ENCODE assay signal across 17 mouse cellular contexts in genomic region chr7:123067396-123067795, GRCm38 (mm10). TPM values are rescaled to one million over a fixed set of nuclear protein-coding genes. Genes with fewer than 3 reads are reported as not detected.
DNase-seq lines count a peak whose midpoint lies in the region; ATAC-seq and TF ChIP-seq lines count a peak whose summit lies in the region.
"Had no signal": no experiment of that assay in that cellular context is flagged by ENCODE, and none has a peak within 500 bp of the region (broad histone marks: within the 10 kb centered on the region; RNA-seq: fewer than 3 reads in every experiment).

No protein-coding gene starts in this region.

- no peak for TF ChIP-seq EP300 in MEL (IDR thresholded peaks at IDR 0.05; ENCODE audit: low read depth in 1 of 2, low read length in 2 of 2)

- peaks cover 5% of the 10 kb centered on the region; the same call in 1 of the 2 replicates for H3K4me1 ChIP-seq in kidney, postnatal 0 days (replicated peaks; ENCODE audit: insufficient read depth, low read length)
- H3K4me1 ChIP-seq in midbrain, postnatal 0 days (ENCODE audit: insufficient read depth, low read length): peaks cover 12% of the 10 kb centered on the region
- H3K4me1 ChIP-seq in midbrain, embryonic 10.5 days: peaks cover 31% of the 10 kb centered on the region
- H3K4me1 ChIP-seq in MEL (ENCODE audit: control insufficient read depth in 1 of 2, insufficient read depth in 2 of 2, low read length in 2 of 2): peaks cover 0 to 8% of the 10 kb centered on the region in 2 experiments; a peak in 2 of 4 replicates
- H3K4me1 ChIP-seq: limb, embryonic 12.5 days had no signal

- no peak overlapping the region for H3K4me2 ChIP-seq in kidney, postnatal 0 days (ENCODE audit: low read length)
- no peak overlapping the region for H3K4me2 ChIP-seq in midbrain, postnatal 0 days (ENCODE audit: low read depth, low read length, poor library complexity, severe bottlenecking)
- H3K4me2 ChIP-seq: embryonic facial prominence, embryonic 12.5 days; heart, embryonic 13.5 days; limb, embryonic 12.5 days; neural tube, embryonic 15.5 days had no signal

- no peak overlapping the region for H3K27ac ChIP-seq in kidney, postnatal 0 days
- H3K27ac ChIP-seq in midbrain, postnatal 0 days (ENCODE audit: low read depth, low read length): no peak overlapping the region
- H3K27ac ChIP-seq in midbrain, embryonic 10.5 days (replicated peaks): no peak overlapping the region
- no peak overlapping the region for H3K27ac ChIP-seq in MEL (ENCODE audit: control insufficient read depth, low read depth, low read length)
- H3K27ac ChIP-seq: embryonic facial prominence, embryonic 12.5 days; heart, embryonic 13.5 days; limb, embryonic 12.5 days; neural tube, embryonic 15.5 days had no signal

- no peaks in the 10 kb centered on the region for H3K36me3 ChIP-seq in kidney, postnatal 0 days (ENCODE audit: insufficient read depth, low read length)
- no peaks in the 10 kb centered on the region for H3K36me3 ChIP-seq in midbrain, postnatal 0 days (ENCODE audit: insufficient read depth, low read length)
- H3K36me3 ChIP-seq in midbrain, embryonic 10.5 days: no peaks in the 10 kb centered on the region
- no peaks in the 10 kb centered on the region for H3K36me3 ChIP-seq in MEL (ENCODE audit: control insufficient read depth in 1 of 2, insufficient read depth in 2 of 2, low read length in 2 of 2)
- H3K36me3 ChIP-seq: embryonic facial prominence, embryonic 12.5 days; G1E; heart, embryonic 13.5 days; limb, embryonic 12.5 days; neural tube, embryonic 15.5 days had no signal

- peak; percentile 17 for TF ChIP-seq RAD21 in MEL (IDR thresholded peaks at IDR 0.05; ENCODE audit: low read depth, low read length)

- peak; percentile 40; the same call in 1 of the 2 replicates for TF ChIP-seq CTCF in kidney, postnatal 0 days (IDR thresholded peaks at IDR 0.05; ENCODE audit: low read depth)
- peak; percentile 46 for TF ChIP-seq CTCF in midbrain, postnatal 0 days (IDR thresholded peaks at IDR 0.05)
- TF ChIP-seq CTCF in MEL (IDR thresholded peaks at IDR 0.05 in 2 of 3, conservative IDR thresholded peaks at IDR 0.05 in 1 of 3; ENCODE audit: control insufficient read depth in 1 of 3, insufficient read depth in 1 of 3, low read depth in 2 of 3, low read length in 3 of 3, poor library complexity in 1 of 3, severe bottlenecking in 1 of 3): peak; percentile 6 to 46 (median 39); a peak in 4 of 6 replicates

- H3K9ac ChIP-seq in kidney, postnatal 0 days (ENCODE audit: low read depth, low read length): no peak overlapping the region
- H3K9ac ChIP-seq in midbrain, postnatal 0 days (replicated peaks; ENCODE audit: low read length, poor library complexity, severe bottlenecking): no peak overlapping the region
- H3K9ac ChIP-seq in MEL (ENCODE audit: control insufficient read depth, low read depth, low read length, poor library complexity, severe bottlenecking): no peak overlapping the region
- H3K9ac ChIP-seq: embryonic facial prominence, embryonic 12.5 days; heart, embryonic 13.5 days; limb, embryonic 12.5 days; neural tube, embryonic 15.5 days had no signal

- H3K79me2 ChIP-seq in MEL (ENCODE audit: control insufficient read depth, insufficient read depth, low read length, poor library complexity): no peaks in the 10 kb centered on the region

- ATAC-seq in kidney, postnatal 0 days (replicated peaks; ENCODE audit: low FRiP score, low read depth): no peak
- ATAC-seq in midbrain, postnatal 0 days (ENCODE audit: low FRiP score): no peak
- ATAC-seq in inflammation-experienced regulatory T-cells, adult 6 months: no peak

- no peak for TF ChIP-seq POLR2A in MEL (IDR thresholded peaks at IDR 0.05; ENCODE audit: control insufficient read depth in 1 of 2, insufficient read depth in 1 of 2, low read depth in 1 of 2, low read length in 2 of 2, poor library complexity in 1 of 2)

- no peak overlapping the region for H3K4me3 ChIP-seq in kidney, postnatal 0 days (replicated peaks; ENCODE audit: low read depth, low read length)
- H3K4me3 ChIP-seq in midbrain, postnatal 0 days (ENCODE audit: low read depth, low read length): no peak overlapping the region
- no peak overlapping the region for H3K4me3 ChIP-seq in midbrain, embryonic 10.5 days
- H3K4me3 ChIP-seq in MEL (ENCODE audit: control insufficient read depth in 1 of 2, insufficient read depth in 1 of 2, low read depth in 2 of 2, low read length in 2 of 2): no peak overlapping the region
- H3K4me3 ChIP-seq: embryonic facial prominence, embryonic 12.5 days; heart, embryonic 13.5 days; limb, embryonic 12.5 days; neural tube, embryonic 15.5 days had no signal

- H3K9me3 ChIP-seq in kidney, postnatal 0 days (replicated peaks; ENCODE audit: low read length): no peaks in the 10 kb centered on the region; the same call in 1 of the 2 replicates
- no peaks in the 10 kb centered on the region for H3K9me3 ChIP-seq in midbrain, postnatal 0 days (ENCODE audit: low read length)
- no peaks in the 10 kb centered on the region for H3K9me3 ChIP-seq in midbrain, embryonic 10.5 days (replicated peaks)
- H3K9me3 ChIP-seq in MEL (replicated peaks; ENCODE audit: insufficient read depth, low read length): no peaks in the 10 kb centered on the region
- H3K9me3 ChIP-seq: embryonic facial prominence, embryonic 12.5 days; G1E; heart, embryonic 13.5 days; neural tube, embryonic 15.5 days had no signal

- 89% methylated on average over 1 of the region's 1 CpGs for WGBS in kidney, postnatal 0 days
- WGBS in midbrain, postnatal 0 days: 86% methylated on average over 1 of the region's 1 CpGs
- 90% methylated on average over 1 of the region's 1 CpGs for WGBS in midbrain, embryonic 10.5 days

- no peak for DNase-seq in kidney, postnatal 0 days (ENCODE audit: low spot score)
- no peak for DNase-seq in kidney, postnatal 25 days
- DNase-seq in midbrain, postnatal 0 days (ENCODE audit: low spot score): no peak
- DNase-seq in midbrain, embryonic 10.5 days (ENCODE audit: low spot score): no peak
- DNase-seq in MEL (ENCODE audit: low read depth, low spot score): peak; percentile 29
- peak; percentile 3 for DNase-seq in naive thymus-derived CD4-positive, alpha-beta T cell, adult 2 months (ENCODE audit: low read depth)
- no peak for DNase-seq in cerebellum, adult 11-12 months
- DNase-seq: cerebellum, adult 18-20 months; kidney, adult 11 months; kidney, postnatal 4 days; lung, adult 18-20 months had no signal

- H3K27me3 ChIP-seq in kidney, postnatal 0 days (ENCODE audit: insufficient read depth, low read length): no peaks in the 10 kb centered on the region
- H3K27me3 ChIP-seq in midbrain, postnatal 0 days (ENCODE audit: insufficient read depth, low read length): no peaks in the 10 kb centered on the region
- no peaks in the 10 kb centered on the region; the same call in 1 of the 2 replicates for H3K27me3 ChIP-seq in midbrain, embryonic 10.5 days (ENCODE audit: low read depth, poor library complexity, severe bottlenecking)
- no peaks in the 10 kb centered on the region for H3K27me3 ChIP-seq in MEL (ENCODE audit: control insufficient read depth in 1 of 2, insufficient read depth in 2 of 2, low read length in 2 of 2)
- H3K27me3 ChIP-seq: embryonic facial prominence, embryonic 12.5 days; heart, embryonic 13.5 days; limb, embryonic 12.5 days had no signal

TF ChIP-seq in MEL, 35 proteins besides CTCF, POLR2A, EP300 and RAD21:
- no peak for TF ChIP-seq ZC3H11A (IDR thresholded peaks at IDR 0.05; ENCODE audit: low read depth, low read length)
- peak; percentile 34 for TF ChIP-seq SMC3 (IDR thresholded peaks at IDR 0.05; ENCODE audit: low read depth, low read length)

RNA-seq across cellular contexts. Expression of gene Tnrc6a, which starts 56.3 kb away (rescaled TPM):
- polyA plus RNA-seq in kidney, postnatal 0 days (2015; fragmentation: Nextera tagmentation; extraction: Ambion mirVana): 51.3 and 58.0 TPM in 2 replicates
- total RNA-seq in midbrain, postnatal 0 days (2014; rRNA removed): 53.2 and 70.6 TPM in 2 replicates
- polyA plus RNA-seq in midbrain, postnatal 0 days (2015; fragmentation: Nextera tagmentation; extraction: Ambion mirVana): 53.4 and 73.9 TPM in 2 replicates
- polyA plus RNA-seq in midbrain, embryonic 10.5 days (2016; fragmentation: Nextera tagmentation; extraction: Ambion mirVana): 57.2 and 58.2 TPM in 2 replicates
- 15.3 and 18.1 TPM in 2 replicates for total RNA-seq in MEL (2012; rRNA removed)
- polyA plus RNA-seq in MEL (2012; ENCODE audit: insufficient read depth in 1 of 2, insufficient read length in 2 of 2, low read depth in 1 of 2, low replicate concordance in 2 of 2, missing spikeins in 1 of 2): 10 to 100 TPM in 1 of 2 experiments, not detected in 1; 34.5 TPM
- 100 to 1,000 TPM in 1 of 3 experiments, 10 to 100 TPM in 2; 63.0 to 158 (median 70.6) TPM for polyA plus RNA-seq in inflammation-experienced regulatory T-cells, adult 6 months (2017; shearing (Covaris generic))

Comparison
In these comparisons a context has a peak if more than half of its experiments do, and no peak if none do; other contexts are left out.
1. DNase-seq: peak in MEL (single experiment) and naive thymus-derived CD4-positive, alpha-beta T cell, adult 2 months (single experiment); none in kidney, postnatal 0 days (single experiment), kidney, postnatal 25 days (0 of 2), midbrain, postnatal 0 days (single experiment), midbrain, embryonic 10.5 days (single experiment) and cerebellum, adult 11-12 months (single experiment).
2. Peak in every context shown above with its lines, with median percentiles within 50 percentile points of each other: CTCF ChIP-seq.